Mouse (Mus musculus) myocyte (in vitro differentiated cells): ENCODE results near the gene Ssu72. TPM values are rescaled to one million over a fixed set of nuclear protein-coding genes. Genes with fewer than 3 reads are reported as not detected.
A peak's percentile ranks its signal among the peaks of the same experiment; 100 is the strongest.

ENCODE experiments used
- H3K27me3 ChIP-seq: one replicate; pipeline ENCODE4 v1.6.1; 2011; ENCODE audit not compliant: control insufficient read depth, insufficient read depth, insufficient read length
- H3K36me3 ChIP-seq: one replicate; pipeline ENCODE4 v1.6.1; 2011; ENCODE audit not compliant: control insufficient read depth, insufficient read depth
- H3K4me2 ChIP-seq: one replicate; pipeline ENCODE4 v1.6.1; 2011; ENCODE audit warnings: low read depth, control low read depth
- H3K4me3 ChIP-seq: one replicate; pipeline ENCODE4 v1.5.1; 2011; ENCODE audit warnings: mild to moderate bottlenecking, control low read depth, moderate library complexity
- H3K79me2 ChIP-seq: one replicate; pipeline ENCODE4 v1.6.1; 2011; ENCODE audit not compliant: control insufficient read depth, insufficient read depth
- H3ac ChIP-seq: one replicate; pipeline ENCODE4 v1.6.1; 2011; ENCODE audit not compliant: control insufficient read depth, insufficient read length
- CEBPB ChIP-seq: IDR thresholded peaks from 2 replicates; pipeline ENCODE4 v1.6.1; 2011; ENCODE audit warnings: mild to moderate bottlenecking, moderate library complexity; ENCODE audit not compliant: poor library complexity, insufficient read depth, severe bottlenecking
- E2F4 ChIP-seq: IDR thresholded peaks from one replicate; pipeline ENCODE4 v1.6.1; 2011; ENCODE audit warnings: mild to moderate bottlenecking, control low read depth, moderate library complexity; ENCODE audit not compliant: insufficient read depth
- MAX ChIP-seq: IDR thresholded peaks from one replicate; pipeline ENCODE4 v1.6.1; 2011; ENCODE audit warnings: low read depth, mild to moderate bottlenecking, control low read depth
- MYOD1 ChIP-seq, 3 experiments: IDR thresholded peaks; one replicate each; pipeline ENCODE4 v1.6.1; 2011; ENCODE audit warnings: control low read depth in 2 of 3, low read depth in 2 of 3, mild to moderate bottlenecking in 2 of 3, moderate library complexity in 1 of 3; ENCODE audit not compliant: insufficient read length in 2 of 3, control insufficient read depth in 1 of 3
- MYOG ChIP-seq, 3 experiments: IDR thresholded peaks; one replicate each; pipeline ENCODE4 v1.6.1; 2011; ENCODE audit warnings: control low read depth in 2 of 3, low read depth in 2 of 3, mild to moderate bottlenecking in 2 of 3; ENCODE audit not compliant: insufficient read length in 2 of 3, control insufficient read depth in 1 of 3, insufficient read depth in 1 of 3
- POLR2A ChIP-seq: IDR thresholded peaks from one replicate; pipeline ENCODE4 v1.6.1; 2011; ENCODE audit warnings: low read depth, mild to moderate bottlenecking, control low read depth, moderate library complexity; ENCODE audit not compliant: insufficient read length
- POLR2AphosphoS2 ChIP-seq: IDR thresholded peaks from one replicate; pipeline ENCODE4 v1.6.1; 2011; ENCODE audit warnings: low read depth, control low read depth; ENCODE audit not compliant: insufficient read length
- REST ChIP-seq: IDR thresholded peaks from one replicate; pipeline ENCODE4 v1.6.1; 2011; ENCODE audit warnings: mild to moderate bottlenecking, control low read depth, moderate library complexity; ENCODE audit not compliant: insufficient read depth, insufficient read length
- SRF ChIP-seq: IDR thresholded peaks from one replicate; pipeline ENCODE4 v1.6.1; 2011; ENCODE audit warnings: low read depth; ENCODE audit not compliant: control insufficient read depth, insufficient read length
- TCF12 ChIP-seq: IDR thresholded peaks from one replicate; pipeline ENCODE4 v1.6.1; 2011; ENCODE audit warnings: mild to moderate bottlenecking, control low read depth; ENCODE audit not compliant: poor library complexity, insufficient read depth, severe bottlenecking
- TCF3 ChIP-seq: IDR thresholded peaks from one replicate; pipeline ENCODE4 v1.6.1; 2011; ENCODE audit warnings: low read depth, control low read depth; ENCODE audit not compliant: insufficient read length
- USF1 ChIP-seq: IDR thresholded peaks from one replicate; pipeline ENCODE4 v1.6.1; 2011; ENCODE audit warnings: low read depth, mild to moderate bottlenecking, control low read depth, moderate library complexity
- polyA plus RNA-seq: library from polyadenylated mRNA; unstranded; fragments of >200 nt; fragmentation: generic; extraction: Trizol; gene quantifications from one replicate; pipeline ENCODE4 v1.2.1, GENCODE M21; 2012; ENCODE audit warnings: missing spikeins

The Ssu72 gene
- polyA plus RNA-seq, 1 experiment, result 105 TPM

DNA sequence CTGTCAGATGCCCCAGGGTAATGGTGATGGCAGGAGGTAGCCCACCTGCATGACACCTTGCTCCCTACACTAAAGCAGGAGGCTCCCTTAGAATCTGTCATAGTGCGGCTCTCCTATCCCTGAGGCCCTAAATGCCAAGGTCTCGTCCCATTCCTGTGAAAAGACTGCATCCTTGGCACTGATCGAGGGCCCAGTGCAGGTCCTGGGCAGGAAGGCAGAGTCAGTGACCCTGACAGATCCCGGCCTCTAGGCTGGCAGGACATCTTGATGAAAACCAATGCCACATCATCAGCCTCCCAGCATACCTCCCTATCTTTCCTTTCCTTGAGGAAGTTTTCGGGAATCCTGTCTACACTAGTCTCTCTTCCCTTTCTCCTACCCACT, 64.9 kb downstream of the Ssu72 start:
- TF ChIP-seq POLR2A (no peak), CEBPB (no peak), TCF3 (no peak), MYOD1 (IDR thresholded peaks at IDR 0.05; ENCODE audit: control insufficient read depth in 1 of 3, insufficient read length in 2 of 3, low read depth in 2 of 3) (no peak), TCF12 (no peak), SRF (no peak), MYOG (IDR thresholded peaks at IDR 0.05; ENCODE audit: control insufficient read depth in 1 of 3, insufficient read depth in 1 of 3, insufficient read length in 2 of 3, low read depth in 2 of 3) (no peak), USF1 (no peak), MAX (no peak)
- H3K4me2 ChIP-seq, result peak overlapping the region; percentile 98
- H3K27me3 ChIP-seq, result no peaks in the 10 kb centered on the region
- H3K36me3 ChIP-seq, result no peaks in the 10 kb centered on the region
- H3K79me2 ChIP-seq, result no peaks in the 10 kb centered on the region
- peak overlapping the region; percentile 10 for H3ac ChIP-seq
- H3K4me3 ChIP-seq, result peak overlapping the region; percentile 42

DNA sequence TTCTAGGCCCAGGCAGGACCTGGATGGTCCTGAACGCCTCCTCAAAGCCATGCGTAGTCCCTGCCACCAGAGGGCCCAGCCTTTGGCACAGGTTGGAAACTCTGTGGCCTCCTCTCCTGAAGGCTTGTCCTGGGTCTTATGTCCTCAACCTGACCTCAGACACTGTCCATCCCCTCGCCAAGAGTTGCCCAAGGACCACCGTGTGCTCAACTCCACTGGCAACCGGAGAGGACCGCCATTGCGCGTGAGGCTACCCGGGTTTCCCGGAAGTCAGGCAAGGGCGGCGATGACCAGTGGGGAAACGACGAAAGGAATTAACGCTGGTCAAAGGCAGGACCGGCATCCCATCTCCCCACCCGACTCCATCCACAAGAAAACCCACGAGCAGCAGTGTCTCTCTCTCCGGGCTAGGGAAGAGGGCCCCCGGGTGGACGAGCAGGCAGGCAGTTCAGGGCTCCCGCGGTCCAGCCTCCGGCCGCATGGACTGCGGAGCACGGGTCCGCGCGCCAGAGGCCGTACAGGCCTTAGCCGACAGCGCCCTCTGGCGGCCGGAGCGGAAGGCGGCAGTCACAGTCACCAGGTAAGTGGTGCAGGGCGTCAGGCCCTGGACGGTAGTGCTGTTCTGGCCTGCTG, 65.4 kb downstream of the Ssu72 start:
- Histone ChIP-seq H3K79me2 (no peaks in the 10 kb centered on the region), H3K4me2 (peak overlapping the region; percentile 98), H3K27me3 (no peaks in the 10 kb centered on the region), H3ac (peak overlapping the region; percentile 10), H3K4me3 (peak overlapping the region; percentile 42), H3K36me3 (no peaks in the 10 kb centered on the region)
- no peak for TF ChIP-seq SRF
- peak in 1 of 3 experiments; percentile 14 for TF ChIP-seq MYOD1 (IDR thresholded peaks at IDR 0.05; ENCODE audit: control insufficient read depth in 1 of 3, insufficient read length in 2 of 3, low read depth in 2 of 3)
- no peak for TF ChIP-seq TCF12
- no peak for TF ChIP-seq REST
- TF ChIP-seq POLR2AphosphoS2, result peak; percentile 86
- peak; percentile 79 for TF ChIP-seq POLR2A
- no peak for TF ChIP-seq E2F4
- peak in 1 of 3 experiments; percentile 10 for TF ChIP-seq MYOG (IDR thresholded peaks at IDR 0.05; ENCODE audit: control insufficient read depth in 1 of 3, insufficient read depth in 1 of 3, insufficient read length in 2 of 3, low read depth in 2 of 3)

DNA sequence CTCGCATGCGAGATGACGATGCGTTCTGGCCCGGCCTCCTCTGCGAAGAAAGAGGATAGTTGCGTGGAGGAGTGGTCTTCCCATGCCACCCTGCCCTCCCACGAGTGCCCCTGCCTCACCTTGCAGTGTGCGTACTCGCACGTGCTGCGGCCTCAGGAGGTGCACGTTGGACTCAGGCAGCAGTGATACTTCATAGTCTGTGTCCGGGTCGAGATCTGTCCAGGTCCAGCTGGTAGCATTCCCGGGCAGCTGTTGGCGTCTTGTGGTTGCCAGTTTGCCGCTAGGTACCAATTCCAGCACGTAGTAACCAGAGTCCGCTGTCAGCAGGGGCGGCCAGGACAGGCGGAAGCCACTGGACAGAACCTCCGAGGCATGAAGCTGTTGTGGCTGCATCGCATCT, 66.0 kb downstream of the Ssu72 start:
- H3K36me3 ChIP-seq, result no peaks in the 10 kb centered on the region
- H3ac ChIP-seq, result peak overlapping the region; percentile 10
- H3K4me3 ChIP-seq, result peak overlapping the region; percentile 42
- H3K79me2 ChIP-seq, result no peaks in the 10 kb centered on the region
- TF ChIP-seq TCF12 (no peak), TCF3 (no peak), USF1 (no peak), MYOD1 (IDR thresholded peaks at IDR 0.05; ENCODE audit: control insufficient read depth in 1 of 3, insufficient read length in 2 of 3, low read depth in 2 of 3) (no peak), MAX (no peak), REST (no peak), SRF (no peak), E2F4 (no peak), MYOG (IDR thresholded peaks at IDR 0.05; ENCODE audit: control insufficient read depth in 1 of 3, insufficient read depth in 1 of 3, insufficient read length in 2 of 3, low read depth in 2 of 3) (no peak), CEBPB (no peak), POLR2AphosphoS2 (no peak), POLR2A (no peak)
- H3K27me3 ChIP-seq, result no peaks in the 10 kb centered on the region
- peak overlapping the region; percentile 18 for H3K4me2 ChIP-seq

DNA sequence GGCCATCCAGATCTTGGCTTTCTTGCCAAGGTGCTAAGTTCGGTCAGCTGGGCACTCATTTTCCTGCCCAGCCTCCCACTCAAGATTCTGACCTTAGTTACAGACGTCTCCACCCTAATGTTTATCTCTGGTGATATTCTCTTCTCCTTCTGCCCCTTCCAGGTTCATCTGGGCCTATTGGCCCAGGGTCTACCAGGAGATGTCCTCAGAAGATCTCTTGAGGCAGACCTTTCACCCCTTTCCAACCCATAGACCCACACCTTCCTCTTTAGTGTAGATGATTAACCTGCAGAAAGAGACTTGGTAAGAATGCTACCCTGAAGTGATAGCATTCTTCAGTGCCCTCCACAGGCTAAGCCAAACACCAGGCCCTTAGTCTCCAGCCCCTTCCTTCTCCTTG, 67.1 kb downstream of the Ssu72 start:
- Histone ChIP-seq H3ac (no peak overlapping the region), H3K36me3 (no peaks in the 10 kb centered on the region), H3K27me3 (no peaks in the 10 kb centered on the region), H3K79me2 (no peaks in the 10 kb centered on the region), H3K4me3 (no peak overlapping the region), H3K4me2 (no peak overlapping the region)
- TF ChIP-seq POLR2A (no peak), TCF3 (no peak), SRF (no peak), TCF12 (no peak), MYOG (IDR thresholded peaks at IDR 0.05; ENCODE audit: control insufficient read depth in 1 of 3, insufficient read depth in 1 of 3, insufficient read length in 2 of 3, low read depth in 2 of 3) (no peak), USF1 (no peak)

DNA sequence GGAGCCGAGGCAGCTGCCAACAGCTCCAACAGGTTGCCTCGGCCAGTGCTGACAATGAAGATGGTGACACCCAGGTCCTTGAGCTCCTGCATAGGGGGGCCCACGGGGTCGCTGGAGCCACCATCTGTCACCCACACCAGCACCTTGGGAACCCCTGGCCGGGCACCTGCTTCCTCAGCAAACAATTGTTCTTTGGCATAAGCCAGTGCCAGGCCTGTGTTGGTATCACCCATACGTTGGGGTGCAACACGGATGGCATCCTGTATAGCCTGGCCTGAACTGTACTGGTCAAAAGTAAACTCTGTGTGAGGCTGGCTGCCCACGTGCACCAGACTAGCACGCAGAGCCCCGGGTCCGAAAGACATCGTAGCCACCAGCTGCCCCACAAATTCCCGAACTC, 68.2 kb downstream of the Ssu72 start:
- H3K79me2 ChIP-seq, result no peaks in the 10 kb centered on the region
- no peaks in the 10 kb centered on the region for H3K27me3 ChIP-seq
- no peak overlapping the region for H3K4me2 ChIP-seq
- no peak overlapping the region for H3ac ChIP-seq
- no peak overlapping the region for H3K4me3 ChIP-seq
- TF ChIP-seq TCF3 (no peak), SRF (no peak), TCF12 (no peak), MYOG (IDR thresholded peaks at IDR 0.05; ENCODE audit: control insufficient read depth in 1 of 3, insufficient read depth in 1 of 3, insufficient read length in 2 of 3, low read depth in 2 of 3) (no peak), REST (no peak), CEBPB (no peak), POLR2A (no peak), MAX (no peak), POLR2AphosphoS2 (no peak), E2F4 (no peak), USF1 (no peak), MYOD1 (IDR thresholded peaks at IDR 0.05; ENCODE audit: control insufficient read depth in 1 of 3, insufficient read length in 2 of 3, low read depth in 2 of 3) (no peak)
- H3K36me3 ChIP-seq, result no peaks in the 10 kb centered on the region
